In genomic region chr7:144081963-144082362, GRCm38 (mm10) we compare ENCODE assay signal across 10 mouse cellular contexts.
DNase-seq lines count a peak whose midpoint lies in the region; ATAC-seq and TF ChIP-seq lines count a peak whose summit lies in the region.
"Had no signal": no experiment of that assay in that cellular context is flagged by ENCODE, and none has a peak within 500 bp of the region (broad histone marks: within the 10 kb centered on the region; RNA-seq: fewer than 3 reads in every experiment).

No protein-coding gene starts in this region.

- WGBS in hindbrain, embryonic 16.5 days, result 73% methylated on average over 2 of the region's 2 CpGs
- 76% methylated on average over 2 of the region's 2 CpGs for WGBS in hindbrain, embryonic 12.5 days
- WGBS in lung, postnatal 0 days, result 79% methylated on average over 2 of the region's 2 CpGs
- 66% methylated on average over 2 of the region's 2 CpGs for WGBS in lung, adult 2 months
- 89% methylated on average over 2 of the region's 2 CpGs for WGBS in midbrain, embryonic 16.5 days
- 66% methylated on average over 2 of the region's 2 CpGs for WGBS in thymus, adult 2 months

- no peak overlapping the region for H3K4me3 ChIP-seq in hindbrain, embryonic 16.5 days (ENCODE audit: low read length)
- no peak overlapping the region for H3K4me3 ChIP-seq in hindbrain, embryonic 12.5 days
- H3K4me3 ChIP-seq in lung, postnatal 0 days (ENCODE audit: low read depth, low read length), result no peak overlapping the region
- H3K4me3 ChIP-seq in lung, adult 2 months (replicated peaks; ENCODE audit: extremely low read depth, low read depth, low read length), result no peak overlapping the region
- no peak overlapping the region for H3K4me3 ChIP-seq in midbrain, embryonic 16.5 days (ENCODE audit: low read depth, low read length)
- H3K4me3 ChIP-seq in thymus, adult 2 months (ENCODE audit: control insufficient read depth, insufficient read depth, low read length), result no peak overlapping the region
- H3K4me3 ChIP-seq: limb, embryonic 10.5 days; neural tube, embryonic 13.5 days had no signal

- no peaks in the 10 kb centered on the region for H3K27me3 ChIP-seq in hindbrain, embryonic 16.5 days (replicated peaks; ENCODE audit: control insufficient read depth, insufficient read depth, low read length)
- no peaks in the 10 kb centered on the region for H3K27me3 ChIP-seq in hindbrain, embryonic 12.5 days
- H3K27me3 ChIP-seq in lung, postnatal 0 days (replicated peaks; ENCODE audit: insufficient read depth, low read length), result no peaks in the 10 kb centered on the region
- no peaks in the 10 kb centered on the region for H3K27me3 ChIP-seq in midbrain, embryonic 16.5 days (ENCODE audit: control insufficient read depth, insufficient read depth, low read depth, low read length)
- no peaks in the 10 kb centered on the region for H3K27me3 ChIP-seq in thymus, adult 2 months (ENCODE audit: control insufficient read depth, insufficient read depth, low read length)
- H3K27me3 ChIP-seq: neural tube, embryonic 13.5 days had no signal

- H3K27ac ChIP-seq in hindbrain, embryonic 16.5 days (ENCODE audit: low read depth, low read length), result no peak overlapping the region
- no peak overlapping the region for H3K27ac ChIP-seq in hindbrain, embryonic 12.5 days
- H3K27ac ChIP-seq in lung, postnatal 0 days (ENCODE audit: low read length), result no peak overlapping the region
- no peak overlapping the region for H3K27ac ChIP-seq in midbrain, embryonic 16.5 days (ENCODE audit: low read length)
- H3K27ac ChIP-seq in thymus, adult 2 months (ENCODE audit: control insufficient read depth, insufficient read depth, low read length), result no peak overlapping the region
- H3K27ac ChIP-seq: limb, embryonic 10.5 days; neural tube, embryonic 13.5 days had no signal

- peak; percentile 7 for DNase-seq in lung, postnatal 0 days (ENCODE audit: low spot score)
- no peak for DNase-seq in lung, adult 2 months
- peak; percentile 13 to 17 for DNase-seq in cerebellum, postnatal 36 days
- DNase-seq in thymus, adult 2 months, result no peak
- DNase-seq: gastrocnemius, postnatal 36 days had no signal

- H3K36me3 ChIP-seq in hindbrain, embryonic 16.5 days (ENCODE audit: control insufficient read depth, insufficient read depth, low read length), result no peaks in the 10 kb centered on the region
- no peaks in the 10 kb centered on the region for H3K36me3 ChIP-seq in hindbrain, embryonic 12.5 days
- no peaks in the 10 kb centered on the region for H3K36me3 ChIP-seq in lung, postnatal 0 days (ENCODE audit: insufficient read depth, low read length)
- H3K36me3 ChIP-seq in midbrain, embryonic 16.5 days (ENCODE audit: control insufficient read depth, insufficient read depth, low read length), result no peaks in the 10 kb centered on the region
- no peaks in the 10 kb centered on the region for H3K36me3 ChIP-seq in thymus, adult 2 months (ENCODE audit: control insufficient read depth, insufficient read depth, low read length)
- H3K36me3 ChIP-seq: limb, embryonic 10.5 days; neural tube, embryonic 13.5 days had no signal

- no peak overlapping the region for H3K9ac ChIP-seq in hindbrain, embryonic 16.5 days (ENCODE audit: low read depth, low read length)
- no peak overlapping the region for H3K9ac ChIP-seq in hindbrain, embryonic 12.5 days
- no peak overlapping the region for H3K9ac ChIP-seq in lung, postnatal 0 days (replicated peaks; ENCODE audit: low read depth)
- no peak overlapping the region for H3K9ac ChIP-seq in midbrain, embryonic 16.5 days (ENCODE audit: low read depth, low read length)
- H3K9ac ChIP-seq: neural tube, embryonic 13.5 days had no signal

- TF ChIP-seq CTCF in lung, postnatal 0 days (IDR thresholded peaks at IDR 0.05), result no peak
- no peak for TF ChIP-seq CTCF in lung, adult 2 months (IDR thresholded peaks at IDR 0.05; ENCODE audit: insufficient read depth, low read length)
- TF ChIP-seq CTCF in thymus, adult 2 months (IDR thresholded peaks at IDR 0.05; ENCODE audit: borderline replicate concordance, control insufficient read depth, extremely low read depth, insufficient read depth, low read length, poor library complexity), result no peak

- H3K4me2 ChIP-seq in hindbrain, embryonic 16.5 days (ENCODE audit: low read length), result no peak overlapping the region
- no peak overlapping the region for H3K4me2 ChIP-seq in hindbrain, embryonic 12.5 days (replicated peaks)
- H3K4me2 ChIP-seq in lung, postnatal 0 days (replicated peaks; ENCODE audit: low read depth, low read length), result no peak overlapping the region
- no peak overlapping the region for H3K4me2 ChIP-seq in midbrain, embryonic 16.5 days (ENCODE audit: low read length)
- H3K4me2 ChIP-seq: neural tube, embryonic 13.5 days had no signal

- no peaks in the 10 kb centered on the region for H3K9me3 ChIP-seq in hindbrain, embryonic 16.5 days (ENCODE audit: control insufficient read depth, low read length)
- H3K9me3 ChIP-seq in hindbrain, embryonic 12.5 days (replicated peaks), result no peaks in the 10 kb centered on the region
- H3K9me3 ChIP-seq in lung, postnatal 0 days (ENCODE audit: low read length), result no peaks in the 10 kb centered on the region
- no peaks in the 10 kb centered on the region for H3K9me3 ChIP-seq in midbrain, embryonic 16.5 days (replicated peaks; ENCODE audit: control insufficient read depth, low read length, poor library complexity, severe bottlenecking)
- H3K9me3 ChIP-seq: limb, embryonic 10.5 days; neural tube, embryonic 13.5 days had no signal

- 0 out of 2 replicates have a peak, but pooled peaks have one; percentile 19 for ATAC-seq in hindbrain, embryonic 16.5 days
- no peak; the same call in 1 of the 2 replicates for ATAC-seq in hindbrain, embryonic 12.5 days (ENCODE audit: low FRiP score)
- 0 out of 2 replicates have a peak, but pooled peaks have one; percentile 12 for ATAC-seq in lung, postnatal 0 days
- ATAC-seq in midbrain, embryonic 16.5 days, result 0 out of 2 replicates have a peak, but pooled peaks have one; percentile 3

- no peak for TF ChIP-seq EP300 in lung, postnatal 0 days (IDR thresholded peaks at IDR 0.05)

- no peak for TF ChIP-seq POLR2A in lung, adult 2 months (IDR thresholded peaks at IDR 0.05; ENCODE audit: borderline replicate concordance, extremely low read depth, low read depth, low read length)
- no peak for TF ChIP-seq POLR2A in thymus, adult 2 months (IDR thresholded peaks at IDR 0.05; ENCODE audit: control insufficient read depth, extremely low read depth, insufficient read depth, low read length, poor library complexity)

- no peaks in the 10 kb centered on the region for H3K4me1 ChIP-seq in hindbrain, embryonic 16.5 days (ENCODE audit: control insufficient read depth, insufficient read depth, low read depth, low read length)
- H3K4me1 ChIP-seq in hindbrain, embryonic 12.5 days, result no peaks in the 10 kb centered on the region
- H3K4me1 ChIP-seq in lung, postnatal 0 days (ENCODE audit: insufficient read depth, low read depth, low read length), result no peaks in the 10 kb centered on the region
- H3K4me1 ChIP-seq in lung, adult 2 months (ENCODE audit: control insufficient read depth, insufficient read depth, low read length), result no peaks in the 10 kb centered on the region
- H3K4me1 ChIP-seq in midbrain, embryonic 16.5 days (ENCODE audit: control insufficient read depth, insufficient read depth, low read length), result no peaks in the 10 kb centered on the region
- H3K4me1 ChIP-seq in thymus, adult 2 months (replicated peaks; ENCODE audit: control insufficient read depth, insufficient read depth, low read length), result no peaks in the 10 kb centered on the region
- H3K4me1 ChIP-seq: limb, embryonic 10.5 days had no signal

Comparison
In these comparisons a context has a peak if more than half of its experiments do, and no peak if none do; other contexts are left out.
1. DNase-seq: peak in lung, postnatal 0 days (single experiment) and cerebellum, postnatal 36 days (2 of 2); none in lung, adult 2 months (single experiment) and thymus, adult 2 months (single experiment).